Mouse (Mus musculus) midbrain, embryonic 10.5 days (tissue): Measurements from ENCODE around the gene Gpr26. TPM values are rescaled to one million over a fixed set of nuclear protein-coding genes. Genes with fewer than 3 reads are reported as not detected.

ENCODE experiments used
- DNase-seq: peaks from one replicate; pipeline ENCODE4 v3.0.0-alpha.2; 2017; ENCODE audit warnings: low spot score
- H3K27ac ChIP-seq: fragments of 300-500 bp; sonication (generic); replicated peaks from 2 replicates; pipeline ENCODE4 v1.5.1; 2016; ENCODE audit warnings: mild to moderate bottlenecking
- H3K27me3 ChIP-seq: fragments of 300-500 bp; sonication (generic); 2 replicates; pipeline ENCODE4 v1.6.1; 2016; ENCODE audit warnings: low read depth, mild to moderate bottlenecking; ENCODE audit not compliant: poor library complexity, severe bottlenecking
- H3K36me3 ChIP-seq: fragments of 300-500 bp; sonication (generic); 2 replicates; pipeline ENCODE4 v1.6.1; 2016; ENCODE audit warnings: mild to moderate bottlenecking, moderate library complexity
- H3K4me1 ChIP-seq: fragments of 300-500 bp; sonication (generic); 2 replicates; pipeline ENCODE4 v1.6.1; 2016
- H3K4me3 ChIP-seq: fragments of 300-500 bp; sonication (generic); 2 replicates; pipeline ENCODE4 v1.5.1; 2016; ENCODE audit warnings: mild to moderate bottlenecking, moderate library complexity
- H3K9me3 ChIP-seq: fragments of 300-500 bp; sonication (generic); replicated peaks from 2 replicates; pipeline ENCODE4 v1.6.1; 2016; ENCODE audit warnings: mild to moderate bottlenecking
- WGBS: fragments of 180-500 bp; shearing (Covaris S2); methylation state at CpG from one replicate; pipeline ENCODE4 v1.1.7; 2016; 5-methylcytosine and 5-hydroxymethylcytosine counted together
- polyA plus RNA-seq: library from polyadenylated mRNA; unstranded; fragments of >200 nt; fragmentation: Nextera tagmentation; extraction: Ambion mirVana; gene quantifications from 2 replicates; pipeline ENCODE4 v1.2.1, GENCODE M21; 2016

Gpr26 gene
- polyA plus RNA-seq, result 0.05 TPM in 2 replicates

DNA sequence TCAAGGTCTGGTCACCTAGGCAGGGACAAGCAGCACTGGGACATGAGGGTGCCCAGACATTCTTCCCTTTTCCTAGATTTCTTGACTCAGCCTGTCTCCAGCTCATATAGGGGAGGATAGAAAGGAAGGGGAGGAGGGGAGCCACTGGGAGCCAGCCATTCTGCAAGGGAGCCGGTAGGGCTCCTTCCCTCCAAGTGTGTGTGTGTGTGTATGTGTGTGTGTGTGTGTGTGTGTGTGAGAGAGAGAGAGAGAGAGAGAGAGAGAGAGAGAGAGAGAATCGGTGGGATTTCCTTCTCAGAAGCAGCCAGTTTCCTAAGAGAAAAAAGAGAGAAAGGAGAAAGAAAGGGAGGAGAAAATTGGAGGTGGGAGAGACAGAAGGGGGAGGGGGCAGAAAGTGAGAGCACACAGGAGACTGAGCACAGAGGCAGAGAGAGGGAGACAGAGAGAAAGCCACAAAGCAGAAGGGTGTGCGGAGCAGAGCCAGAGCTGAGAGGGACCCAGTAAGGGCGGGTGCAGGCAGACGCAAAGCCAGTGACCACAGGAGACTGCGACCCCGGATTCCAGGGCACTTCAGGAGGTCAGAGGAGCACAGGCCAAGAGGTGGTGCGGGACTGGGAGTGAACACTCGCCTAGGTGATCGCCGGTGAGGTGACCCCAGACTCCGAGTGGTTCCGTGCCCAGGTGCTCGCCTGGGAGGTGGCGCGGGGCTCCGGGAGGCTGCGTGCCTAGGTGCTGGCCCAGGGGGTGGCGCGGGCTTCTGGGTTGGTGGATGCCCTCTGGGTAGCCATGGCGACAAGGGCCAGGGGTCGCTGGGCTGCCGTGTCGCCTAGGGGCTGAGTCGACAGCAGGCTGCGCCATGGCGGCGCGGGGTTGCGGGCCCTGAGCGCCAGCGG lies at the start of gene Gpr26:
Gpr26 (plus strand) TSS at position 438 of the 893 bp plus-strand sequence.
- H3K27me3 ChIP-seq, result peaks cover 56% of the 10 kb centered on the region
- H3K4me1 ChIP-seq, result peaks cover 18% of the 10 kb centered on the region
- no peaks in the 10 kb centered on the region for H3K36me3 ChIP-seq
- peak within 1 kb of the TSS; percentile 57 for H3K4me3 ChIP-seq
- DNase-seq, result peak; percentile 34
- no peaks in the 10 kb centered on the region for H3K9me3 ChIP-seq
- WGBS, result 2% methylated on average over 32 of the region's 32 CpGs
- H3K27ac ChIP-seq, result peak within 1 kb of the TSS; percentile 10; the same call in 1 of the 2 replicates

- 58% methylated on average over 7 of the region's 7 CpGs for WGBS
- H3K27ac ChIP-seq, result no peak overlapping the region
These were observed 48.9 kb upstream of the Gpr26 start for GRCm38 (mm10) chr7:131917384-131917783.

DNA sequence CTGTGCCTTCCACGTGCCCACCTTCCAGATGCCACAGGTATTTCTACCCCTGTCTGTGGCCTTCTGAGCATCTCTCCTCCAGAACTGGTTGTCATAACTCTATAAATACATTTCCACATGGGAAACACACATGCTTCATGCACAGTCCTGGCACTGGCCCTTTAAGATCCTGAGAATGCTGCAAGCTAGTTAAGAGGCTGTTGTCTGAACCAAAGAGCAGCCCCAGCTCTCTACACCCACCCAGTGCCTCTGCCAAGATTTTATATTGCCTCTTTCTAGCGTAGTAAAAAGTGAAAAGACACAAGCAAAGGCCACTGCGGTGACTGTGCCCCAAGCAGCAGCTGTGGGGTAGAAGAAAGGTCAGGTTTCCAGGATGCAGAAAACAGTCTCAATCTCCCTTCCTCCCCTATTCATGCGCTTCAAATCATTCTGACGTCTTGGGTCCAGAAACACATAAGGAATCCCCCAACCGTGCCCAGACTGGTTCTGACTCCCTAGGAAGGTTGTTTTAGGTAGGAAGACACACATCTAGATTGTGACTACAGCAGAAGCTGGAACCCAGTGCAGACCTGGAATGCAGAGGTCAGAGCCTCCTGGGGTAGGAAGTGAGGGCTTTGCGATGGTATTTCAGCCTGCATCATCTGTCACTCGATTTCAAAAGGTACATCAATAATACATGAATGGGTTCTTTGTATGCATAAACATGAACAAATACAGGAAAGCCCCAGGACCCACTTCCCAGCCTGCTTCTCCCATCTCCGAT lies 38.8 kb upstream of the Gpr26 start:
- Histone ChIP-seq H3K9me3 (no peaks in the 10 kb centered on the region), H3K4me1 (peaks cover 14% of the 10 kb centered on the region), H3K4me3 (no peak overlapping the region), H3K36me3 (no peaks in the 10 kb centered on the region), H3K27me3 (no peaks in the 10 kb centered on the region), H3K27ac (no peak overlapping the region)
- DNase-seq, result no peak
- WGBS, result 53% methylated on average over 9 of the region's 9 CpGs

More at GRCm38 (mm10) chr7:131917384-131917783, 48.9 kb upstream of the Gpr26 start:
- H3K27me3 ChIP-seq, result no peaks in the 10 kb centered on the region
- no peaks in the 10 kb centered on the region for H3K9me3 ChIP-seq
- no peak for DNase-seq
- no peak overlapping the region for H3K4me3 ChIP-seq
- no peaks in the 10 kb centered on the region for H3K36me3 ChIP-seq
- no peaks in the 10 kb centered on the region for H3K4me1 ChIP-seq

- Histone ChIP-seq H3K27me3 (no peaks in the 10 kb centered on the region), H3K4me1 (no peaks in the 10 kb centered on the region), H3K4me3 (no peak overlapping the region), H3K27ac (no peak overlapping the region), H3K9me3 (no peaks in the 10 kb centered on the region), H3K36me3 (no peaks in the 10 kb centered on the region)
- no peak for DNase-seq
- WGBS, result 86% methylated on average over 3 of the region's 3 CpGs
These were observed 28.6 kb upstream of the Gpr26 start for GRCm38 (mm10) chr7:131937611-131938010.

DNA sequence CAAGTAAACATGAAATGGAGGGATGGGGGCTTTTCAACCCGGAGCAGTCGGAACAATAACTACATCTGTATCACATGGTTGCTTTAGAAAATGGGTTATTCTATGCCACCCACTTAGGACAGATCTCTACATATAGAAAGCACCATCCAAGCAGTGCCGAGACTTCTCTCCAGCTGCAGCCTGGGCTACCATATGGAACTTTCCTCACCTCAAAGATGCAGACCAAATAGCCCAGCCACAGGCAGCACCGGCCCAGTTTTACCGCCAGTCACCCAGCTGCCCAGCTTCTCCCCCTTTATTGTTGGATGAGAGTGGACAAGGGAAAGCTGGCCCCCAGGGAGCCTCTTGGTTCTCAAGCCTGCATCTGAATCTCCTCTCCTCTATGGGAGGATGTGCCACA lies 15.1 kb upstream of the Gpr26 start:
- Histone ChIP-seq H3K9me3 (no peaks in the 10 kb centered on the region), H3K27me3 (no peaks in the 10 kb centered on the region), H3K27ac (no peak overlapping the region), H3K36me3 (no peaks in the 10 kb centered on the region), H3K4me3 (no peak overlapping the region), H3K4me1 (peaks cover 12% of the 10 kb centered on the region)
- 81% methylated on average over 5 of the region's 5 CpGs for WGBS
- no peak for DNase-seq

GRCm38 (mm10) chr7:131953402-131953801 lies 12.9 kb upstream of the Gpr26 start:
- no peaks in the 10 kb centered on the region for H3K36me3 ChIP-seq
- no peaks in the 10 kb centered on the region for H3K27me3 ChIP-seq
- H3K4me3 ChIP-seq, result no peak overlapping the region
- no peaks in the 10 kb centered on the region for H3K9me3 ChIP-seq
- DNase-seq, result no peak
- H3K27ac ChIP-seq, result no peak overlapping the region
- WGBS, result 59% methylated on average over 3 of the region's 3 CpGs
- H3K4me1 ChIP-seq, result peaks cover 9% of the 10 kb centered on the region

- 69% methylated on average over 1 of the region's 1 CpGs for WGBS
- no peak overlapping the region for H3K4me3 ChIP-seq
- no peaks in the 10 kb centered on the region for H3K4me1 ChIP-seq
- H3K27ac ChIP-seq, result no peak overlapping the region
- H3K9me3 ChIP-seq, result no peaks in the 10 kb centered on the region
- DNase-seq, result no peak
- no peaks in the 10 kb centered on the region for H3K36me3 ChIP-seq
- no peaks in the 10 kb centered on the region for H3K27me3 ChIP-seq
These were observed 7.6 kb upstream of the Gpr26 start for GRCm38 (mm10) chr7:131958705-131959104.

GRCm38 (mm10) chr7:131960551-131960950 lies 5.7 kb upstream of the Gpr26 start:
- Histone ChIP-seq H3K4me3 (no peak overlapping the region), H3K27ac (no peak overlapping the region), H3K27me3 (peaks cover 15% of the 10 kb centered on the region), H3K9me3 (no peaks in the 10 kb centered on the region), H3K36me3 (no peaks in the 10 kb centered on the region), H3K4me1 (no peaks in the 10 kb centered on the region)
- WGBS, result 32% methylated on average over 6 of the region's 6 CpGs
- peak; percentile 45 for DNase-seq

DNA sequence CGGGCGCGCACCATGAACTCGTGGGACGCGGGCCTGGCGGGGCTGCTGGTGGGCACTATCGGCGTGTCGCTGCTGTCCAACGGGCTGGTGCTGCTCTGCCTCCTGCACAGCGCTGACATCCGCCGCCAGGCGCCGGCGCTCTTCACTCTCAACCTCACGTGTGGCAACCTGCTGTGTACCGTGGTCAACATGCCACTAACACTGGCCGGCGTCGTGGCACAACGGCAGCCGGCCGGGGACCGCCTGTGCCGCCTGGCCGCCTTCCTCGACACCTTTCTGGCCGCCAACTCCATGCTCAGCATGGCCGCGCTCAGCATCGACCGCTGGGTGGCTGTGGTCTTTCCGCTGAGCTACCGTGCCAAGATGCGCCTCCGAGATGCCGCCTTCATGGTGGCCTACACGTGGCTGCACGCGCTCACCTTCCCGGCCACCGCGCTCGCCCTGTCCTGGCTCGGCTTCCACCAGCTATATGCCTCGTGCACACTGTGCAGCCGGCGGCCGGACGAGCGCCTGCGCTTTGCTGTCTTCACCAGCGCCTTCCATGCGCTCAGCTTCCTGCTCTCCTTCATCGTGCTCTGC lies 745 bp downstream of the Gpr26 start:
- no peaks in the 10 kb centered on the region for H3K36me3 ChIP-seq
- peak overlapping the region; percentile 57 for H3K4me3 ChIP-seq
- H3K4me1 ChIP-seq, result peaks cover 18% of the 10 kb centered on the region
- 7% methylated on average over 57 of the region's 57 CpGs for WGBS
- peak overlapping the region; percentile 10; the same call in 1 of the 2 replicates for H3K27ac ChIP-seq
- H3K9me3 ChIP-seq, result no peaks in the 10 kb centered on the region
- peaks cover 56% of the 10 kb centered on the region for H3K27me3 ChIP-seq
- peak; percentile 36 for DNase-seq

GRCm38 (mm10) chr7:131970255-131970654 lies 4.0 kb downstream of the Gpr26 start:
- Histone ChIP-seq H3K36me3 (no peaks in the 10 kb centered on the region), H3K27me3 (peaks cover 45% of the 10 kb centered on the region), H3K9me3 (no peaks in the 10 kb centered on the region), H3K4me1 (peaks cover 18% of the 10 kb centered on the region), H3K4me3 (no peak overlapping the region), H3K27ac (no peak overlapping the region)
- WGBS, result 72% methylated on average over 3 of the region's 3 CpGs
- DNase-seq, result no peak

DNA sequence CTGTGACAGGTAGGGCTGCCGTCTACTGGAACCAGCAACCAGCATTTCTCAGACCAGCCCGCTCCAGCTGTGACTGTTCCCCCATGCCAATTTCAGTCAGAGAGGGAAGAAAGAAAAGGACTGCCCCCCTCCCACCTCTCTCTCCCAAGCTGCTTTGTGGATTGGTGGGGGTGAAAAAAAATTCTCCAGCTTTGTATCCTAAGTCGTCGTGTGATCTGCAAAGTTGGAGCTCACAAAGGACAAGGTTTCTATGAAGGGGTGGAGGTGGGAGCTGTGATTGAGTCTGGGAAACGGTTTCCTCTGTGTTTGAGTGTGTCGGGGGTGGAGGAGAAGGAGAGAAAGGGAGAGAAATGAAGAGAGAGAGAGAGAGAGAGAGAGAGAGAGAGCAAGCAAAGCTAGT lies 9.6 kb downstream of the Gpr26 start:
- Histone ChIP-seq H3K27ac (no peak overlapping the region), H3K27me3 (no peaks in the 10 kb centered on the region), H3K4me1 (no peaks in the 10 kb centered on the region), H3K36me3 (no peaks in the 10 kb centered on the region), H3K4me3 (no peak overlapping the region), H3K9me3 (no peaks in the 10 kb centered on the region)
- no peak for DNase-seq
- WGBS, result 72% methylated on average over 6 of the region's 6 CpGs

- Histone ChIP-seq H3K4me3 (no peak overlapping the region), H3K27me3 (no peaks in the 10 kb centered on the region), H3K4me1 (no peaks in the 10 kb centered on the region), H3K9me3 (no peaks in the 10 kb centered on the region), H3K36me3 (no peaks in the 10 kb centered on the region), H3K27ac (no peak overlapping the region)
- no peak for DNase-seq
- 96% methylated on average over 11 of the region's 11 CpGs for WGBS
These were observed 12.3 kb downstream of the Gpr26 start for GRCm38 (mm10) chr7:131978609-131979008.
